Mouse (Mus musculus) urinary bladder, postnatal 36 days (tissue): ENCODE measurements around the gene Farsb.

ENCODE experiments used
- DNase-seq, 2 experiments: peaks; one replicate each; pipeline ENCODE4 v3.0.0; 2022; ENCODE audit warnings: low spot score in 2 of 2, mixed read lengths in 1 of 2

Farsb gene

GRCm38 (mm10) chr1:78484361-78484760 lies 4.3 kb downstream of the Farsb start:
- no peak for DNase-seq

GRCm38 (mm10) chr1:78483430-78483829 lies 5.3 kb downstream of the Farsb start:
- no peak for DNase-seq

- DNase-seq: no peak
These were observed 16.3 kb downstream of the Farsb start for GRCm38 (mm10) chr1:78472441-78472840.

GRCm38 (mm10) chr1:78454659-78455058 lies 34.0 kb downstream of the Farsb start:
- peak in 1 of 2 experiments; percentile 6 for DNase-seq

GRCm38 (mm10) chr1:78453886-78454285 lies 34.8 kb downstream of the Farsb start:
- no peak for DNase-seq

GRCm38 (mm10) chr1:78452544-78452943 lies 36.2 kb downstream of the Farsb start:
- no peak for DNase-seq

- DNase-seq: no peak
These were observed 37.4 kb downstream of the Farsb start for GRCm38 (mm10) chr1:78451070-78451854.

GRCm38 (mm10) chr1:78448091-78448490 lies 40.6 kb downstream of the Farsb start:
- no peak for DNase-seq

GRCm38 (mm10) chr1:78446742-78447141 lies 42.0 kb downstream of the Farsb start:
- DNase-seq: no peak

GRCm38 (mm10) chr1:78446232-78446631 lies 42.5 kb downstream of the Farsb start:
- no peak for DNase-seq

GRCm38 (mm10) chr1:78443056-78443455 lies 45.6 kb downstream of the Farsb start:
- no peak for DNase-seq

GRCm38 (mm10) chr1:78440716-78441115 lies 48.0 kb downstream of the Farsb start:
- DNase-seq: no peak

GRCm38 (mm10) chr1:78437150-78437549 lies 51.5 kb downstream of the Farsb start:
- no peak for DNase-seq

- no peak for DNase-seq
These were observed 52.3 kb downstream of the Farsb start for GRCm38 (mm10) chr1:78436445-78436844.

GRCm38 (mm10) chr1:78435967-78436366 lies 52.7 kb downstream of the Farsb start:
- DNase-seq: no peak

GRCm38 (mm10) chr1:78433472-78433871 lies 55.2 kb downstream of the Farsb start:
- no peak for DNase-seq

GRCm38 (mm10) chr1:78428851-78429250 lies 59.8 kb downstream of the Farsb start:
- no peak for DNase-seq

- no peak for DNase-seq
These were observed 61.9 kb downstream of the Farsb start for GRCm38 (mm10) chr1:78426841-78427240.

- DNase-seq: no peak
These were observed 62.6 kb downstream of the Farsb start for GRCm38 (mm10) chr1:78425793-78426700.

- no peak for DNase-seq
These were observed 63.4 kb downstream of the Farsb start for GRCm38 (mm10) chr1:78425309-78425708.

GRCm38 (mm10) chr1:78424848-78425247 lies 63.8 kb downstream of the Farsb start:
- DNase-seq: no peak

GRCm38 (mm10) chr1:78422576-78422975 lies 66.1 kb downstream of the Farsb start:
- no peak for DNase-seq

GRCm38 (mm10) chr1:78421749-78422148 lies 66.9 kb downstream of the Farsb start:
- DNase-seq: no peak
